Mouse (Mus musculus): Measurements from ENCODE around the gene Gm20388. TPM values are rescaled to one million over a fixed set of nuclear protein-coding genes. Genes with fewer than 3 reads are reported as not detected.
A peak's percentile ranks its signal among the peaks of the same experiment; 100 is the strongest.

Gm20388 gene
- polyA plus RNA-seq, 1 experiment: 0.36 TPM

DNA sequence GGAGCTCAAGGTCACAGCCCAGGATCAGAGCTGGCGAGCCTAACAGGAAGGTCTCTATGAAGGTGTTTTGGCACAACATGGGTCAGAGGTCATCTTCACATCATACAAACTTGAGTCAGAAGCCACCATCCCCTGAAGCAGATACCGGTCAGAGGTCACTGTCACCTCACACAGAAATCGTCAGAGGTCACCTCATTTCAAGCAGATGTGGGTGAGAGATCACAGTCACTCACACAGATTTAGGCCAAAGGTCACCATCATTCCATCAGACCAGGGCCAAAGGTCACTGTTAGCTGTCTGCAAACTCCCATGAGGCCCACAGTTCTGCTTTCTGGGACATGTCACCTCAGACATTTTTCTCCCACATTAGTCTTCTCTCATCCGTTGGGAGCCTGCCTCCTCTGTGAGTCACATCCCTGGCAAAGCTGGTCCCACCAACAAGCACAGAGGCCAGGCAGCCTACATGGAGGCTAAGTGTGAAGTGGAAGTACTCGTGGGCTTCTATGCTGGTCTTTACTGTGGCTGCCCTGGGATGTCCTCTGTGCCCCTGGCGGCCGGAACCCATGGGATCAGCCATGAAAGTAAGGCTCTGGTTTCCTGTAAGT is 2784.9 kb downstream of the Gm20388 start:
- H3K4me1 ChIP-seq (ENCODE audit: control insufficient read depth): peaks cover 100% of the 10 kb centered on the region
- no peak overlapping the region for H3K4me3 ChIP-seq (replicated peaks)
- TF ChIP-seq TAL1 (IDR thresholded peaks at IDR 0.05; ENCODE audit: low read length) (no peak), GATA1 (IDR thresholded peaks at IDR 0.05; ENCODE audit: low read length) (no peak)
- H3K36me3 ChIP-seq (ENCODE audit: control insufficient read depth): peaks cover 55% of the 10 kb centered on the region
- H3K27me3 ChIP-seq (ENCODE audit: control insufficient read depth): peaks cover 24% of the 10 kb centered on the region
- no peaks in the 10 kb centered on the region for H3K9me3 ChIP-seq (ENCODE audit: control insufficient read depth, low read length)

DNA sequence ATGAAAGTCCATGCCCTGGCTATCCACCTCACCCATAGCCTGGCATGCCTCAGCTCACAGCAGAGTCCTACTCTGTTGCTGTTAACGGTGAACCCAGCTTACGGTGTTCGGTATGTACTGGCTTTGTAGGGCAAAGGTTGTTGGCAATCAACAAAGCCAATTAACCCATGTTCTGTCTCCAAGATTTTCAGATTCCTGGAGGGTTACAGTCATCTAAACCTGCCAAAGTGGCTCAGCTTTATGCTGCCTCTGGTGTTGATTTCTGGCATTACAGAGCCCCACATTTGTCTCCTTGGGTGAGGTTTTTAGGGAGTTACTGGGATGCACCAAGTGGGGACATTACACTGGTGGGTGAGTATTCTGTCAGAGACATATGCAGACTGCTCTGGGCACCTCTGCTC is 2786.5 kb downstream of the Gm20388 start:
- peak overlapping the region; percentile 64 for H3K4me3 ChIP-seq (replicated peaks)
- no peaks in the 10 kb centered on the region for H3K9me3 ChIP-seq (ENCODE audit: control insufficient read depth, low read length)
- TF ChIP-seq GATA1 (IDR thresholded peaks at IDR 0.05; ENCODE audit: low read length): no peak
- TF ChIP-seq TAL1 (IDR thresholded peaks at IDR 0.05; ENCODE audit: low read length): no peak
- H3K36me3 ChIP-seq (ENCODE audit: control insufficient read depth): peaks cover 39% of the 10 kb centered on the region
- H3K27me3 ChIP-seq (ENCODE audit: control insufficient read depth): peaks cover 32% of the 10 kb centered on the region
- H3K4me1 ChIP-seq (ENCODE audit: control insufficient read depth): peaks cover 100% of the 10 kb centered on the region

DNA sequence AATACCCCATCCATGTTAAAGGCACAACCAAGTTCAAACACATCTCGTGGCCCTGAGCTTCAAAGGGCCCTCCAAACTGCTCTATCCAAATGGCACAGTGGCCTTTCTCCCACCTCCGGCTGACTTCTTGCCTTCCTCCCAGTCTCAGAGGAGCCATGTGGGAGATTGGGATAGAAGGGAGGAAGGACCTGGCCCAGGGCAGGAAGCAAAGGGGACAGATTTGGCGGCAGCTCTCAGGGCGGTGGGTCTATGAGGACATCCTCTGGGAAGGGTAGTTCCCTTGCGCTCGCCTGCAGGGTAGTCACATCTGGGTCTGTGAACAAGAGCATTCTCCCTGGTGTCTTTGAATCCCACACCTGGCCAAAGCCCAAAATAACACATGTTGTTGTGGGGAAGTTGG is 2786.9 kb downstream of the Gm20388 start:
- H3K4me3 ChIP-seq (replicated peaks): peak overlapping the region; percentile 64
- TF ChIP-seq GATA1 (IDR thresholded peaks at IDR 0.05; ENCODE audit: low read length) (no peak), TAL1 (IDR thresholded peaks at IDR 0.05; ENCODE audit: low read length) (no peak)
- peaks cover 100% of the 10 kb centered on the region for H3K4me1 ChIP-seq (ENCODE audit: control insufficient read depth)
- peaks cover 35% of the 10 kb centered on the region for H3K36me3 ChIP-seq (ENCODE audit: control insufficient read depth)
- H3K9me3 ChIP-seq (ENCODE audit: control insufficient read depth, low read length): no peaks in the 10 kb centered on the region
- H3K27me3 ChIP-seq (ENCODE audit: control insufficient read depth): peaks cover 33% of the 10 kb centered on the region

DNA sequence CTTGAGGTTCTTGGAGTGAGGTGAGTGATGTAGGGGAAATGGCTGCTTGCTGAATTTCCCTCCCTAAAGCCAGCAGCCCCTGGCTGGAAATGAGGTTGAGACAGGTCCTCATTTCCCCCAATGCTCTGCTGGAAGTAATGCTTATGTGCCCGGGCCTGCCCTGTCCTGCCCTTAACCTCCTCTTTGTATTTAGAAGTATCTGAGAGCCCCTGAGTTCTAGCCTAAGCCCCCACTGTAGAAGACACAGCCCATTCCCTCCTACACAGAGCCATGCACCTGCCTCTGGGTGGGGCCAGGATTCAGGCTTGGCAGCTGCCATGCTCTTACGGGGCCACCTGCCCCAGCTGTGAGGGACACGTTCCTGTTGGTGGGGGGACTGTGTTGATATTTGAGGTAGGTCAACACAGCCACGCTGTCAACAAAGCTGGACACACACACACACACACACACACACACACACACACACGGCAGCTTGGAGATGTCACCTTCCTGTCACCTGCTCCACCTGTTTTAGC is 2787.7 kb downstream of the Gm20388 start:
- peaks cover 96% of the 10 kb centered on the region for H3K4me1 ChIP-seq (ENCODE audit: control insufficient read depth)
- TF ChIP-seq GATA1 (IDR thresholded peaks at IDR 0.05; ENCODE audit: low read length) (no peak), TAL1 (IDR thresholded peaks at IDR 0.05; ENCODE audit: low read length) (no peak)
- H3K9me3 ChIP-seq (ENCODE audit: control insufficient read depth, low read length): no peaks in the 10 kb centered on the region
- peak overlapping the region; percentile 64 for H3K4me3 ChIP-seq (replicated peaks)
- H3K27me3 ChIP-seq (ENCODE audit: control insufficient read depth): peaks cover 36% of the 10 kb centered on the region
- H3K36me3 ChIP-seq (ENCODE audit: control insufficient read depth): peaks cover 30% of the 10 kb centered on the region

DNA sequence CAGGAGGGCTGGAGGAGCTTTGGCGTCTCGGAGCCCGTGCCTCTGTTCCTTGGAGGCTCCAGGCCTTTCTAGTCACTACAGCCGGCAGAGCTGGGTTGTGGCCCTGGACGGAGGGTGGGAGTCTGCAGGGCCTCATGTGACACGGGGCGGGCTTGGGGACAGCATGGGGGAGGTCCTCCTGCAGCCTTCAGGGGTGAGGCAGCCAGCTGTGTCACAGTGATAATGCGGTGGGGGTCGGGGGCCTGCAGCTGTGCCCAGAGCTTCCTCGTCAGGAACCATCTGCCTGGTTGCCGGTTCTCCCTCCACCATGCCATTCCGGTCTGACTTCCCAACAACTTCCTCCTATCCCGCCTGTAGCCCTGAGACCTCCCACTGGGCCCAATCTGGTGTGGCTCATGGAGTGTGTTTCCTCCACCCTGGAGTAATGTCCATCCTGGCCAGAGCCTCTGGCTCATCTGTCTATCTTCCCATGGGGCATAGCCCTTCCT is 2788.4 kb downstream of the Gm20388 start, which contains the start of gene Cbfa2t3:
Gene Cbfa2t3 (minus strand): TSS at position 105 of the 488 bp plus-strand sequence.
- H3K36me3 ChIP-seq (ENCODE audit: control insufficient read depth): peaks cover 23% of the 10 kb centered on the region
- no peaks in the 10 kb centered on the region for H3K9me3 ChIP-seq (ENCODE audit: control insufficient read depth, low read length)
- TF ChIP-seq TAL1 (IDR thresholded peaks at IDR 0.05; ENCODE audit: low read length) (peak; percentile 33; the same call in 1 of the 3 replicates), GATA1 (IDR thresholded peaks at IDR 0.05; ENCODE audit: low read length) (no peak)
- peak within 1 kb of the TSS; percentile 64 for H3K4me3 ChIP-seq (replicated peaks)
- peaks cover 88% of the 10 kb centered on the region for H3K4me1 ChIP-seq (ENCODE audit: control insufficient read depth)
- H3K27me3 ChIP-seq (ENCODE audit: control insufficient read depth): peaks cover 33% of the 10 kb centered on the region

DNA sequence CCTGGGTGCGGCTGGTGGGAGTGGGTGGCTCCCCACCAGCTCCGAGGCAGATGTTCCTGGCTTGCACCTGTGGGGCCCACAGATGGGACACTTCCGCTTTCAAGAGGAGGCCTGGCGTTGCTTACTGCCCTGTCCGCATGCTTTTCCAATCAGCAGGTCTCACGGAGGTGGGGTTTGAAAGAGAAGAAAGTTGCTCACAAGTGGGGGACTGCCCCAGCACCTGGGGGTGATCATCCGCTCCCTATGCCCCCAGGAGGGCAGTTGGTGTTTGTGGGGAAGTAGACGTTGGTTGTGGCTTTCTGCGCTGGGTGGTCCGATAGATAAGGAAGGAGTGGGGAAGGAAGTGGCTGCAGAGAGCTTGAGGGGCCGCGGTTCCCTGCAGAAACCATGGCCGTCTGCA is 2790.0 kb downstream of the Gm20388 start:
- H3K4me1 ChIP-seq (ENCODE audit: control insufficient read depth): peaks cover 78% of the 10 kb centered on the region
- peaks cover 41% of the 10 kb centered on the region for H3K27me3 ChIP-seq (ENCODE audit: control insufficient read depth)
- TF ChIP-seq TAL1 (IDR thresholded peaks at IDR 0.05; ENCODE audit: low read length) (no peak), GATA1 (IDR thresholded peaks at IDR 0.05; ENCODE audit: low read length) (no peak)
- H3K4me3 ChIP-seq (replicated peaks): peak overlapping the region; percentile 43
- H3K9me3 ChIP-seq (ENCODE audit: control insufficient read depth, low read length): no peaks in the 10 kb centered on the region
- H3K36me3 ChIP-seq (ENCODE audit: control insufficient read depth): peaks cover 9% of the 10 kb centered on the region

DNA sequence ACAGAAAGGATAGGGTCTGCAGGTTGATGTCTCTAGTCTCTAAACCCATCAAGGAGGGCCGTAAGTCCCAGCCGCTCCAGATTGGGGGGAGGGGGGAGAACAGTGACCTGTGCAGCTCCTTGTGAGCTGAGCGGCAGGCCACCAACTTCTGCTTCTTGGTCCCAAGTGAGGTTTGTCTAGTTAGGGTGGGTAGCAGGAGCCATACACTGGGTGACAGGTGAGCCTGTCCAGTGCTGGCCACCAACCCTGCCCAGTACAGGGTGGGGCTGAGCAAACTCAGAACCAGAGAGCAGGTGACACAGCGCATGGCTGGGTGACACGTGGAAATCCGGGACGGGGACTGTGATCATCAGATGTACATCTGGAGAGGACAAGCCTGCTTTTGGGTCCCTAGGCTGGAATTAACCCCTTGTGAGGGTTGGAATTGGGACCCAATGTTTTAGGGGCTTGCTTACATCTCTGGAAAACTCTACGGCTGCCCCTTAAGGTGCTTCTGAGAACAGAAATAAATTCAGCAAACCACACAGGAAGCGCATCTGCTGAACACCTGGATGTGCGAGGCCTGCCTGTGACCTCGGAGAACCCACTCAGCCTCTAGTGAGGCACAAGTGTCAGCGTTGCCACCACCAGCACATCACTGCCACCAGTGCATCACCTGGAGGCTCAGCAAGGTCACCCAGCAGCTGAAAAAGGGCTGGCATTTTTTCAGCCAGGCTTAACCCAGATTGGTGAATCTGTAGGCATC is 2791.0 kb downstream of the Gm20388 start:
- no peak overlapping the region for H3K4me3 ChIP-seq (replicated peaks)

DNA sequence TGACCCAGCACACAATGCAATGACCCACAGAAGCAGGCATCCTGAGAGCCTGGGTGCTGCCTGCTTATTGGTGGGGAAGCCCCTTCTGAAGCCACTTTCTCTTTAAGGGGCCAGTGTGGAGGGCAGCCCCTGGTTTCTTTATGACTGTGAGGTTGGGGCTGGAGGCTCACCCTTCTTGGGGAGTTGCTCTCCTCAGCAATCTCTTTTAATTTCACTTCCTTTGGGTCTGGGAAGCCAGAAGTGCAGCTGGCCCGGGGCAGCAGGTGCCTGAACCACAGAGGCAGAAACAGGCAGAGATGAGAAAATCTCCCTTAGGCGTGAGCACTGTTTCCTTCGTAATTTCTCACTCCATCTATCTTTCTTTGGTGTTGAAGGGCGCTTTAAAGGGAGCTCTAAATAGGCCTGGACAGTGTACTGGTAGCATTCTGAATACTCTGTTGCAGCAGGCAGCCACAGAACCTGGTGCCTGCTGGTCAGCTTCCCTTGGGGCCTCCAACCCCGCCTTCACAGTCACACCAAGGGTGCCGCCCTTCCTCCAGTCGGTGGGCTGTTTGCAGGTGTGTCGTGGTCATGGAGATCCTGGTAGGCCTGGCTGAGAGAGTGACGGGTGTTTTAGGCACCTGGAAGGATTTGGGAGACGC is 2791.8 kb downstream of the Gm20388 start:
- H3K4me1 ChIP-seq (ENCODE audit: control insufficient read depth): peaks cover 69% of the 10 kb centered on the region
- no peak for TF ChIP-seq TAL1 (IDR thresholded peaks at IDR 0.05; ENCODE audit: low read length)
- no peak for TF ChIP-seq GATA1 (IDR thresholded peaks at IDR 0.05; ENCODE audit: low read length)
- no peak overlapping the region for H3K4me3 ChIP-seq (replicated peaks)
- H3K36me3 ChIP-seq (ENCODE audit: control insufficient read depth): no peaks in the 10 kb centered on the region
- no peaks in the 10 kb centered on the region for H3K9me3 ChIP-seq (ENCODE audit: control insufficient read depth, low read length)
- H3K27me3 ChIP-seq (ENCODE audit: control insufficient read depth): peaks cover 58% of the 10 kb centered on the region

More for the DNA sequence above, 2791.0 kb downstream of the Gm20388 start:
- Histone ChIP-seq H3K36me3 (ENCODE audit: control insufficient read depth) (peaks cover 1% of the 10 kb centered on the region; the same call in 1 of the 2 replicates), H3K4me1 (ENCODE audit: control insufficient read depth) (peaks cover 77% of the 10 kb centered on the region), H3K27me3 (ENCODE audit: control insufficient read depth) (peaks cover 51% of the 10 kb centered on the region), H3K9me3 (ENCODE audit: control insufficient read depth, low read length) (no peaks in the 10 kb centered on the region)
- no peak for TF ChIP-seq TAL1 (IDR thresholded peaks at IDR 0.05; ENCODE audit: low read length)
- TF ChIP-seq GATA1 (IDR thresholded peaks at IDR 0.05; ENCODE audit: low read length): no peak

DNA sequence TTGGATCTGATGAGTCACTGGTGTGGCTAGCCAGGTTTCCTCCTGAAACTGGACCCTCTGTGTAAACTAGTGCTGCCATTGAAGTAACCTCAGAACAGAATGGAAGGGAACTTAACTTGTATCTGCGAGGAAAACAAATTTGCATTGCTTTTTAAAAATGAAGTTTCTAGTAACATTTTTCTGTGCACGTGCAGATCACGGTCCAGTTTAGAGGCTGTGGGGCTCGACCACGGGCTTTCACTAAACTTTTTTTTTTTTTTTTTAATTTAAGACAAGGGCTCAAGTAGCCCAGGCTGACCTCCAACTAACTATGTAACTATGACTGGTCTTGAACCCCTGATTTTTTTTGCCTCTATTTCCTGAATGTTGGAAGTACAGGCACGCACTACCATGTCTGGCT is 2792.3 kb downstream of the Gm20388 start:
- Histone ChIP-seq H3K4me3 (replicated peaks) (no peak overlapping the region), H3K36me3 (ENCODE audit: control insufficient read depth) (no peaks in the 10 kb centered on the region), H3K9me3 (ENCODE audit: control insufficient read depth, low read length) (no peaks in the 10 kb centered on the region), H3K27me3 (ENCODE audit: control insufficient read depth) (peaks cover 64% of the 10 kb centered on the region), H3K4me1 (ENCODE audit: control insufficient read depth) (peaks cover 64% of the 10 kb centered on the region)
- no peak for TF ChIP-seq GATA1 (IDR thresholded peaks at IDR 0.05; ENCODE audit: low read length)
- TF ChIP-seq TAL1 (IDR thresholded peaks at IDR 0.05; ENCODE audit: low read length): no peak

Measured in erythroblast, embryonic 14.5 days (primary cell).